Mouse (Mus musculus) testis, adult 2 months (tissue): ENCODE results near the gene Tmem214. TPM values are rescaled to one million over a fixed set of nuclear protein-coding genes. Genes with fewer than 3 reads are reported as not detected.

Experiments
- H3K27ac ChIP-seq: fragments of 200-500 bp; 2 replicates; pipeline ENCODE4 v1.5.1; 2012; ENCODE audit warnings: low read depth, low read length; ENCODE audit not compliant: control insufficient read depth, insufficient read depth
- H3K27me3 ChIP-seq: fragments of 200-500 bp; 2 replicates; pipeline ENCODE4 v1.6.1; 2012; ENCODE audit warnings: mild to moderate bottlenecking, low read length, moderate library complexity; ENCODE audit not compliant: control insufficient read depth, insufficient read depth
- H3K36me3 ChIP-seq: fragments of 200-500 bp; 2 replicates; pipeline ENCODE4 v1.6.1; 2012; ENCODE audit warnings: mild to moderate bottlenecking, low read length; ENCODE audit not compliant: control insufficient read depth, insufficient read depth
- H3K4me1 ChIP-seq: fragments of 200-500 bp; 2 replicates; pipeline ENCODE4 v1.6.1; 2012; ENCODE audit warnings: low read length; ENCODE audit not compliant: control insufficient read depth, insufficient read depth
- H3K4me3 ChIP-seq: fragments of 200-500 bp; 2 replicates; pipeline ENCODE4 v1.5.1; 2012; ENCODE audit warnings: low read depth, mild to moderate bottlenecking, low read length, moderate library complexity, mixed read lengths; ENCODE audit not compliant: control insufficient read depth
- CTCF ChIP-seq: fragments of 200-500 bp; IDR thresholded peaks from 2 replicates; pipeline ENCODE4 v1.5.1; 2012; ENCODE audit warnings: low read depth, mild to moderate bottlenecking, inconsistent platforms, low read length, moderate library complexity; ENCODE audit not compliant: control insufficient read depth, insufficient read depth, insufficient replicate concordance
- POLR2A ChIP-seq: fragments of 200-500 bp; IDR thresholded peaks from 2 replicates; pipeline ENCODE4 v1.6.1; 2012; ENCODE audit warnings: low read depth, mild to moderate bottlenecking, inconsistent platforms, low read length, moderate library complexity; ENCODE audit not compliant: control insufficient read depth
- polyA plus RNA-seq: library from polyadenylated mRNA; depleted of rRNA; stranded (reverse); fragments of >200 nt; gene quantifications from 2 replicates; pipeline ENCODE4 v1.2.3, GENCODE M21; 2012

The Tmem214 gene
- polyA plus RNA-seq, 1 experiment = 126 TPM

GRCm38 (mm10) chr5:30908426-30909299, 40.9 kb downstream of the Tmem214 start:
- peak overlapping the region; percentile 88 for H3K27ac ChIP-seq
- peak overlapping the region; percentile 89 for H3K4me3 ChIP-seq
- H3K36me3 ChIP-seq = no peaks in the 10 kb centered on the region
- H3K4me1 ChIP-seq = peaks cover 11% of the 10 kb centered on the region
- no peaks in the 10 kb centered on the region for H3K27me3 ChIP-seq
- TF ChIP-seq POLR2A (no peak), CTCF (no peak)

- TF ChIP-seq POLR2A (no peak), CTCF (no peak)
- Histone ChIP-seq H3K27ac (no peak overlapping the region), H3K4me3 (no peak overlapping the region), H3K36me3 (no peaks in the 10 kb centered on the region), H3K27me3 (no peaks in the 10 kb centered on the region), H3K4me1 (peaks cover 13% of the 10 kb centered on the region)
These were observed 41.5 kb downstream of the Tmem214 start for GRCm38 (mm10) chr5:30909300-30909659.

- no peaks in the 10 kb centered on the region for H3K27me3 ChIP-seq
- TF ChIP-seq POLR2A (no peak), CTCF (no peak)
- peaks cover 13% of the 10 kb centered on the region for H3K4me1 ChIP-seq
- no peak overlapping the region for H3K27ac ChIP-seq
- H3K36me3 ChIP-seq = no peaks in the 10 kb centered on the region
- no peak overlapping the region for H3K4me3 ChIP-seq
These were observed 42.1 kb downstream of the Tmem214 start for GRCm38 (mm10) chr5:30909863-30910262.

DNA sequence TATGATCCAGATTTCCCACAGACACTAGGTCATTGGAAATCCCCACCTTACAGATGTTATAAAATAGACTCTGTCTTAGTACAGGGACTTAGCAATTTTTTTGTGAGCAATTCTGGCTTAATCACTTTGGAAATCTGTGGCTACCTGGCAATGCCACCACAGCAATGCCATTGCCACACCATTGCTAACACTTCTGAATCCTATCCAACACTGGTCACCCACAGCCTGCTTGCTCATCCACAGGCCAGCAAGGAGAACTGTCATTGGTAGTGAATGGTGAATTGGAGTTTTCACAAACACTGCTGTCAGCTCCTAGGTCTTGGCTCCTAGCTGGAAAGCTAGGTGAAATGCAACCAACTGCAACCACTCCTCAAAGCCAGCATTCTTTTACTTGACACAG, 42.7 kb downstream of the Tmem214 start:
- Histone ChIP-seq H3K27ac (no peak overlapping the region), H3K4me1 (peaks cover 13% of the 10 kb centered on the region), H3K4me3 (peak overlapping the region; percentile 70; the same call in 1 of the 2 replicates), H3K36me3 (no peaks in the 10 kb centered on the region), H3K27me3 (no peaks in the 10 kb centered on the region)
- TF ChIP-seq POLR2A = no peak
- no peak for TF ChIP-seq CTCF

- Histone ChIP-seq H3K27me3 (no peaks in the 10 kb centered on the region), H3K4me1 (peaks cover 13% of the 10 kb centered on the region), H3K4me3 (no peak overlapping the region), H3K36me3 (no peaks in the 10 kb centered on the region), H3K27ac (no peak overlapping the region; the same call in 1 of the 2 replicates)
- no peak for TF ChIP-seq POLR2A
- TF ChIP-seq CTCF = no peak
These were observed 44.3 kb downstream of the Tmem214 start for GRCm38 (mm10) chr5:30912156-30912555.

DNA sequence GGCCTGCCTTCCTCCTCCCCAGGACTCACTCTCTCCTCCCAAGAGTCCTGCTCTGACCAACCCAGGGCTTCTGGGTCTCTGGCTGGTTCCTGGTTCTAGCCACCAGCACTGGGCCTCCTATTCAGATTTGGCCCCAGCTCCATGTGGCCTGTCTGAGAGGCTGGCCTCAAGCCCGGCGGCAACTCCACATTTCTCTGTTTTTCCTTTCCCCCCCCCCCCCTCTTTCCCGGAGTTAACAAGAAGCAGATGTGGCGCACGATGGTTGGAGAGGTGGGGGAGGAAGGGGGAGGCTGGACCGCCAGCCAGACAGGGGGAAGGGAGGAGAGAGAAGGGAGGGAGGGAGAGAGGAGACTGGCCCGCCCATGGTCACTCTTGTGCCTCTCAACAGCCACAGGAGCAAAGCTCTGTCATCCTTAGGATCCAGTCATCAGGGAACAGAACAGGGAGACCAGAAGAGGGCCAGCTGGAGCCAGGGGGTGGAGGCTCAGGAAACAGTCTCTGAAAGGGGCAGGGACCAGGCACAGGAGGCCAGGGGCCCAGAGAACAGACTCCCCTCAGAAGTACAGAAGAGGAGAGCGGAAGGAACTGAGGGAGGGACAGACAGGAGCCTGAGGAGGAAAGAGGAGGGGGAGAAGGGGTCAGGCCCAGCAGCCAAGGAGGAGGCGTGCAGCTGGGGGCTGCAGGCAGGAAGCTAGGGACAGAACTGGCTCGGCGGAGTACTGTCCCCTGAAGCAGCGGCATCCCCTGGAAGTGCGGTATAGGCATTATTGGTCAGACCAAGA, 45.4 kb downstream of the Tmem214 start, which contains the start of gene Emilin1:
Gene Emilin1 (plus strand): TSS at position 343 of the 782 bp plus-strand sequence.
- Histone ChIP-seq H3K36me3 (no peaks in the 10 kb centered on the region), H3K27ac (peak within 1 kb of the TSS; percentile 39; the same call in 1 of the 2 replicates), H3K27me3 (no peaks in the 10 kb centered on the region), H3K4me1 (peaks cover 8% of the 10 kb centered on the region), H3K4me3 (peak within 1 kb of the TSS; percentile 34)
- TF ChIP-seq CTCF (no peak), POLR2A (no peak)

GRCm38 (mm10) chr5:30914101-30914635, 46.4 kb downstream of the Tmem214 start:
- Histone ChIP-seq H3K27me3 (no peaks in the 10 kb centered on the region), H3K36me3 (no peaks in the 10 kb centered on the region), H3K4me1 (peaks cover 2% of the 10 kb centered on the region; the same call in 1 of the 2 replicates), H3K27ac (no peak overlapping the region), H3K4me3 (peak overlapping the region; percentile 34; the same call in 1 of the 2 replicates)
- TF ChIP-seq POLR2A (no peak), CTCF (no peak)
